Mouse (Mus musculus): Measurements from ENCODE around the gene Adam1a. TPM values are rescaled to one million over a fixed set of nuclear protein-coding genes. Genes with fewer than 3 reads are reported as not detected.
"Not testable (repeated sequence)": the region's sequence is repeated elsewhere in the genome, so short reads cannot be mapped to it uniquely, and the experiment has no call there.

Adam1a gene
- total RNA-seq, 2 experiments from 2014 or later, result 1.6 to 1.7 TPM

- no peak for DNase-seq
- intact Hi-C loops (cut with DNase I), result no loop called here
Measured at GRCm38 (mm10) chr5:121503231-121503630, 42.1 kb downstream of the Adam1a start, which contains the start of gene Adam1b. Gene Adam1b (minus strand): TSS chr5:121503435.

- intact Hi-C loops (cut with DNase I); DNase-seq: not testable (repeated sequence)
Measured at GRCm38 (mm10) chr5:121501424-121501996, 43.8 kb downstream of the Adam1a start.

- DNase-seq, result no peak
- intact Hi-C loops (cut with DNase I), result no loop called here
Measured at GRCm38 (mm10) chr5:121500719-121501118, 44.6 kb downstream of the Adam1a start.

- intact Hi-C loops (cut with DNase I), result no loop called here
- no peak for DNase-seq
Measured at GRCm38 (mm10) chr5:121493305-121493704, 52.0 kb downstream of the Adam1a start.

GRCm38 (mm10) chr5:121484801-121485200 lies 60.5 kb downstream of the Adam1a start:
- intact Hi-C loops (cut with DNase I), result no loop called here
- DNase-seq, result no peak

- DNase-seq, result no peak
- intact Hi-C loops (cut with DNase I), result loop anchor here (5.0 kb wide), 1 partner anchor 35 kb away; no protein-coding TSS in a partner anchor
Measured at GRCm38 (mm10) chr5:121477680-121478079, 67.6 kb downstream of the Adam1a start.

GRCm38 (mm10) chr5:121476040-121476439 lies 69.2 kb downstream of the Adam1a start:
- intact Hi-C loops (cut with DNase I), result loop anchor here (5.0 kb wide), 1 partner anchor 34 kb away; no protein-coding TSS in a partner anchor

GRCm38 (mm10) chr5:121474610-121475009 lies 70.7 kb downstream of the Adam1a start:
- DNase-seq, result no peak
- intact Hi-C loops (cut with DNase I), result loop anchor here (5.0 kb wide), 1 partner anchor 32 kb away; no protein-coding TSS in a partner anchor

More at GRCm38 (mm10) chr5:121476040-121476439, 69.2 kb downstream of the Adam1a start:
- DNase-seq, result no peak

GRCm38 (mm10) chr5:121472411-121472810 lies 72.9 kb downstream of the Adam1a start:
- DNase-seq, result no peak
- intact Hi-C loops (cut with DNase I), result no loop called here

GRCm38 (mm10) chr5:121469566-121469965 lies 75.7 kb downstream of the Adam1a start:
- no peak for DNase-seq
- intact Hi-C loops (cut with DNase I), result no loop called here

Other genes starting within 250 kb of the Adam1a start
- 10 to 100 TPM; 32.1 to 34.3 TPM for gene Trafd1, start 159.8 kb downstream of the Adam1a start, total RNA-seq (2021)
- 10 to 100 TPM; 24.3 to 26.1 TPM for gene Naa25, start 147.5 kb downstream of the Adam1a start, total RNA-seq (2021)
- 1 to 10 TPM; 5.0 to 6.3 TPM for gene Tmem116, start 93.6 kb downstream of the Adam1a start, total RNA-seq (2021)
- gene Erp29, start 93.0 kb downstream of the Adam1a start, total RNA-seq (2021), result 10 to 100 TPM; 32.4 to 36.7 TPM
- gene Adam1b, start 42.0 kb downstream of the Adam1a start, total RNA-seq (2021), result not detected
- gene Gm42878, start within 50 bp of the Adam1a start, total RNA-seq (2021), result not detected
- 10 to 100 TPM; 79.5 to 81.0 TPM for gene Mapkapk5, start 423 bp upstream of the Adam1a start, total RNA-seq (2021)
- gene Aldh2, start 48.3 kb upstream of the Adam1a start, total RNA-seq (2021), result 100 to 1,000 TPM; 112 to 171 TPM
- 10 to 100 TPM; 21.3 to 22.4 TPM for gene Acad12, start 73.5 kb upstream of the Adam1a start, total RNA-seq (2021)
- gene Acad10, start 115.0 kb upstream of the Adam1a start, total RNA-seq (2021), result 10 to 100 TPM in 1 of 2 experiments, 1 to 10 TPM in 1; 9.7 to 10.2 TPM
- gene Brap, start 115.1 kb upstream of the Adam1a start, total RNA-seq (2021), result 10 to 100 TPM; 30.0 to 31.7 TPM
- gene Atxn2, start 165.9 kb upstream of the Adam1a start, total RNA-seq (2021), result 10 to 100 TPM; 84.9 to 95.4 TPM

Measured in gastrocnemius, postnatal 36 days (tissue).